Mouse (Mus musculus) megakaryocyte-erythroid progenitor cell, adult 5-6 weeks (primary cell): ENCODE data around the gene Zfp971. TPM values are rescaled to one million over a fixed set of nuclear protein-coding genes. Genes with fewer than 3 reads are reported as not detected.
"Not testable (repeated sequence)": the region's sequence is repeated elsewhere in the genome, so short reads cannot be mapped to it uniquely, and the experiment has no call there.

Source experiments
- ATAC-seq: replicated peaks from 2 replicates; pipeline ENCODE4 v1.8.0; 2016; ENCODE audit warnings: mild to moderate bottlenecking, inconsistent platforms; ENCODE audit not compliant: severe bottlenecking, poor library complexity, low FRiP score, low TSS enrichment
- total RNA-seq, 2 experiments: library from RNA; stranded (forward) in 1 of 2; stranded (reverse) in 1 of 2; fragments of 200-1000, 215-1000 nt in 1 of 2; fragments of >200 nt in 1 of 2; fragmentation: Nextera tagmentation in 1 of 2; gene quantifications; 2 replicates each; pipeline ENCODE4 v1.2.3; 2014 to 2017

Gene Zfp971
- total RNA-seq (2014; fragmentation: Nextera tagmentation) (36.1 and 37.3 TPM in 2 replicates), total RNA-seq (2017) (27.1 and 34.3 TPM in 2 replicates)

DNA sequence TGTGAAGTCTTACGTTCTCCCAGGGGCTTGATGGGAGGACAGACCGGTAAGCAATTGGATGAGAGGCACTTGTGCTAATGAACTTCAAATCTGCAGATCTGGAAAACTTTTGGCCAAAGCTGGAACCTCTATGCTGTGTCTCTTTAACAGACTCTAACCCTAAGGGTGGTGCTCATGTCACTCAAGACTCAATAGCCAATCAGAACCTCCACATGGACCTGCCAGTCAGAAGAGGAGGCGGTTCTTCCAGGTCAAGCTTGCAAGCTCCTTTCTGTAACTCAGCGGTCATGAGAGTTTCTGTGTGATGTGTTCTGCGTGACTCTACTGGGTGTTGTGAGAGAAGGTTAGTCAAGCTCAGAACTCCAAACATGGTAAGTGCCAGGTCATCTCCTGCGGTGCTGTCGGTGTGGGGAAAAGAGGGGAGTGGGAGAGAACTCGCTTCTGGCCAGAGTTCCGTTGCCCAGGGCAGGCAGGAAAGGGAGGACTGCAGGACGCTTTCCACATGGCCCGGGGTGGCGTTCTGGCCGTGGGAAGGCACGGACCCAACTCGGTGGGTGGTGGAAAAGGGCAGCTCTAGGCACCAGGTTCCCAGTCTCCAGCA is at the start of gene Zfp971:
Gene Zfp971 (plus strand): TSS at position 274 of the 601 bp plus-strand sequence.
- not testable (repeated sequence) for ATAC-seq

DNA sequence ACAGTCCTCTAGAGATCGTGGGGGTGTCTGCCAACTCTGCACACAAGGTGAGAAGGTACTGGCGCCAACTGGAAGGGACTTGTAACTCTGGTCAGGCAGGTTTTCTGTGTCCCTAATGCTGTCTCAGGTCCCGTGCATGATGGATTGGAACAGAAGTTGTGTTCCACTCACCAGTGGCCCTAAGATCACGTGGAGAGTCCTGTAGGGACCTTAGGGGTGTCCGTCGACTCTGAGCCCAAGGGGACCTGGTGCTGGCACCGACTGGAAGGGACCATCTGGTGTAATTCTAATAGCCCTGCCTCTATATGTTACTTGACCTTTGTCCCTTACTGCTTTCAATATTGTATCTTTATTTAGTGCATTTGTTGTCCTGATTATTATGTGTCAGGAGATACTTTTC is 48.3 kb upstream of the Zfp971 start:
- ATAC-seq: not testable (repeated sequence)

DNA sequence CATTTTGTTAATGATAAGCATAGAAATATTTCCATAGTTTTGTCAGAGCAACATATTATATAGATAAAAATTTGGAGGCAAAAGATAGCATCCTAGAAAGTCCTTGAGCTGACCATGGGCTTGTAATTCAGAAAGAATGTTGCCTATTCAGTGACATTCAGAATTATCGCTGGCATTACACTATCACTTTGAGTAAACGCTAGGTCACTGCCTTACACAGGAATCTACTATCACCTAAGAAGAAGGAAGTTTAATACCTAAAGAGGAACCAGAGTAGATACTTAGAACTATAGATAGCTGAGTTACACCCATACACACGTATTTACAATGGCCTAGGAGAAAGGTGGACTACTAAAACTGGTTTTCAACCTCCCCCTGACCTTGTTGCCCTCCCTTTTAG is 3.6 kb upstream of the Zfp971 start:
- ATAC-seq: not testable (repeated sequence)

DNA sequence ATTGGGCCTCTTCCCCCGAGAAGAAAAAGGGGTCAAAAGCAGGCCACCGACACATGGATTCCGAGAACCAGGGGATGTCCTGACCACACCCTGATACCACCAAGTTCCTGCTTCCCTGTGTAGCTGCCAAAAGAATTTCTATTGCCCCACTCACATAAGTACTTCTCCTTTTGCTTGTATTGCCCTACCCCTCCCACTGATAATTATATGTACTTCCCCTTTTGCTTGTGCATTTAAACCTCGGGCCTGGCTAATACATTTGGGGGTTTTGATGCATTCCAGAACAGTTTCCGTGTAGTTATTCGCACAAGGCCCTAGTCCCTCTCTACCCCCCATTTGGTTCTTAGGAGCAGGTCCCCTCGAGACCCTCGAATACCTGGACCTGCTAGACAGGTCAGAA is 2.3 kb upstream of the Zfp971 start:
- ATAC-seq: not testable (repeated sequence)

DNA sequence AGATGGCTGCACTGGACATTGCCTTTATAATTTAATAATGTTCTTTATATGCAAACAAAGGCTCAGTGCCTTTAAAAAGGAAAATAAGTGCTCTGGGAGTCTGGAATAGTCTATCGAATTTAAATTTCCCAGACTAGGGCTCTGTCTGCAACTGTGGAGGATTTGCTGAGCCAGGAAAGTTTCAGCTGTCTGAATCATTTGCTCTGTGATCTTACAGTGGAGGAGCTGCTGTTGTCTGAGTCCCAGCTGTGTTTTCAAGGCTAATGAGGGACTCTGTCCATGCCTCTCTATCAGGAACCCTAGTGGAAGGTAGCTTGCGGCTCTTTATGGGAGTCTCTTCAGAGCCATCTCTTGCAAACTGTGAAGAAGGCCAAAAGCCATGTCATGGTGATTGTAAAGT is 777 bp downstream of the Zfp971 start:
- not testable (repeated sequence) for ATAC-seq

DNA sequence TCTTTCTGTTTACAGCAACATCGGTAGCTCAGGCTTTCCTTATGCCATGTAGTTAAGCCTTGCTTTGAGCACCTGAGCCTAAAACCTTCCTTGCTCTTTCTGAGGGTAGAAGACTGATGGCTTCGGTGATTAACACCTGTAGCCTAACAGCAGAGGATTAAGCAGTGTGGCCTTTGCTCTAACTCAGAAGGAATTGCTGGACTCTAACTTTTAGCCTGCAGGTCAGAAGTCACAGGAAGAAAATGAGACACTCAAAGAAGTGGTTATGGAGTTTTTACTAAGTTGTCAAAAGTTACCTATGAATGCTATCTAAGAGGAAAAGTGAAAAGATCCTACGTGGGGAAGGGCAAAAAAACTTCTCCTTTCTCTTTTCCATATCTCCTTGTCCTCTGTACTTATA is 4.5 kb downstream of the Zfp971 start:
- not testable (repeated sequence) for ATAC-seq

DNA sequence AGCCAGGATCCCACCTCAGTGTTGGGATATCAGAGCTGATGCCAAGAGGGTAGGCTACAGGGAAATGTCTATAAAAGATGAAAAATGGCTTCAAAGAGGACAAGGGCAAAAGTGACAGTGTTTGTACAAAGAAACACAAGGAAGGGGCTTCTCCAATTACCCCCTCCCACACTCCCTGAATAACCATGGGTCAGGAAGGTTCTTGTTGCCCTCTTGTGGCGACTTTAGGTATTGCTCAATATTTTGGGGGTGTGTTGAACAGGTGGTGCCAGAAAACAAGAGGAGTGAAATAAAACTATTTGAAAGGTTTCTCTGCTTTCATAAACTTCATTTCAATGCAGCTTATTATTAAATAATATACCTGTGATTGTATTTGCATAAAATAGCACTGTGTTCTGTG is 35.1 kb downstream of the Zfp971 start:
- ATAC-seq: peak; percentile 90

DNA sequence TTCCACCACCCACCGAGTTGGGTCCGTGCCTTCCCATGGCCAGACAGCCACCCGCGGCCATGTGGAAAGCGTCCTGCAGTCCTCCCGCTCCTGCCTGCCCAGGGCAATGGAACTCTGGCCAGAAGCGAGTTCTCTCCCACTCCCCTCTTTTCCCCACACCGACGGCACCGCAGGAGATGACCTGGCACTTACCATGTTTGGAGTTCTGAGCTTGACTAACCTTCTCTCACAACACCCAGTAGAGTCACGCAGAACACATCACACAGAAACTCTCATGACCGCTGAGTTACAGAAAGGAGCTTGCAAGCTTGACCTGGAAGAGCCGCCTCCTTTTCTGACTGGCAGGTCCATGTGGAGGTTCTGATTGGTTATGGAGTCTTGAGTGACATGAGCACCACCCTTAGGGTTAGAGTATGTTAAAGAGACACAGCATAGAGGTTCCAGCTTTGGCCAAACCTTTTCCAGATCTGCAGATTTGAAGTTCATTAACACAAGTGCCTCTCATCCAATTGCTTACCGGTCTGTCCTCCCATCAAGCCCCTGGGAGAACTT is 55.2 kb downstream of the Zfp971 start, which contains the start of gene Zfp931:
Gene Zfp931 (minus strand): TSS at position 311 of the 552 bp plus-strand sequence.
- 0 out of 2 replicates have a peak, but pooled peaks have one; percentile 63 for ATAC-seq

Other genes starting within 250 kb of the Zfp971 start
- gene Gm14325, start 182.9 kb upstream of the Zfp971 start, total RNA-seq (2014; fragmentation: Nextera tagmentation): 8.5 and 13.6 TPM in 2 replicates
- gene Gm14325, start 182.9 kb upstream of the Zfp971 start, total RNA-seq (2017): 20.9 and 30.8 TPM in 2 replicates
- gene Gm14327, start 126.2 kb upstream of the Zfp971 start, total RNA-seq (2014; fragmentation: Nextera tagmentation): 13.0 and 13.9 TPM in 2 replicates
- not detected in 2 replicates for gene Gm14327, start 126.2 kb upstream of the Zfp971 start, total RNA-seq (2017)
- gene Zfp972, start 97.7 kb upstream of the Zfp971 start, total RNA-seq (2014; fragmentation: Nextera tagmentation): 3.6 and 7.3 TPM in 2 replicates
- 5.5 and 7.0 TPM in 2 replicates for gene Zfp972, start 97.7 kb upstream of the Zfp971 start, total RNA-seq (2017)
- 18.4 and 27.3 TPM in 2 replicates for gene Gm14326, start 66.0 kb upstream of the Zfp971 start, total RNA-seq (2014; fragmentation: Nextera tagmentation)
- gene Gm14326, start 66.0 kb upstream of the Zfp971 start, total RNA-seq (2017): 13.4 and 15.3 TPM in 2 replicates
- 20.4 and 23.3 TPM in 2 replicates for gene Zfp931, start 55.2 kb downstream of the Zfp971 start, total RNA-seq (2014; fragmentation: Nextera tagmentation)
- 5.2 and 20.5 TPM in 2 replicates for gene Zfp931, start 55.2 kb downstream of the Zfp971 start, total RNA-seq (2017)
- gene Phactr3, start 95.7 kb downstream of the Zfp971 start, total RNA-seq (2014; fragmentation: Nextera tagmentation): 0.37 TPM in 1 of 2 replicates, not detected in the other
- 6.8 TPM in 1 of 2 replicates, not detected in the other for gene Phactr3, start 95.7 kb downstream of the Zfp971 start, total RNA-seq (2017)